Mouse (Mus musculus) G1E (cell line): Measurements from ENCODE around the gene Sel1l3. TPM values are rescaled to one million over a fixed set of nuclear protein-coding genes. Genes with fewer than 3 reads are reported as not detected.

ENCODE experiments used
- ATAC-seq: 2 replicates; pipeline ENCODE4 v1.8.0; 2016; ENCODE audit warnings: mild to moderate bottlenecking; ENCODE audit not compliant: insufficient number of reproducible peaks, poor library complexity, low FRiP score, severe bottlenecking; ENCODE audit errors: extremely low read depth
- DNase-seq: peaks from one replicate; pipeline ENCODE4 v3.0.0; 2012; ENCODE audit warnings: low spot score
- H3K27me3 ChIP-seq: 2 replicates; pipeline ENCODE4 v1.6.1; 2012; ENCODE audit warnings: mild to moderate bottlenecking, low read length, inconsistent platforms; ENCODE audit not compliant: insufficient read depth
- H3K36me3 ChIP-seq: replicated peaks from 2 replicates; pipeline ENCODE3; 2012; ENCODE audit warnings: mild to moderate bottlenecking, inconsistent platforms
- H3K4me1 ChIP-seq: 2 replicates; pipeline ENCODE4 v1.6.1; 2012; ENCODE audit warnings: low read depth, low read length, inconsistent platforms, mixed read lengths; ENCODE audit not compliant: insufficient read depth
- H3K4me3 ChIP-seq: 2 replicates; pipeline ENCODE4 v1.5.1; 2012; ENCODE audit warnings: low read depth, mild to moderate bottlenecking, inconsistent platforms, low read length, moderate library complexity, mixed read lengths
- H3K9me3 ChIP-seq: replicated peaks from 2 replicates; pipeline ENCODE4 v1.6.1; 2012; ENCODE audit warnings: inconsistent platforms
- CTCF ChIP-seq: IDR thresholded peaks from 2 replicates; pipeline ENCODE4 v1.5.1; 2012; ENCODE audit warnings: low read depth, low read length, inconsistent platforms, mixed read lengths
- GATA1 ChIP-seq: IDR thresholded peaks from 2 replicates; pipeline ENCODE4 v1.6.1; 2012; ENCODE audit warnings: borderline replicate concordance, low read length, inconsistent platforms, mixed read lengths
- GATA2 ChIP-seq: IDR thresholded peaks from 2 replicates; pipeline ENCODE4 v1.6.1; 2012; ENCODE audit warnings: low read depth, low read length, inconsistent platforms, borderline replicate concordance
- POLR2AphosphoS5 ChIP-seq: IDR thresholded peaks from 2 replicates; pipeline ENCODE4 v1.6.1; 2012; ENCODE audit warnings: low read depth, low read length, inconsistent platforms; ENCODE audit not compliant: insufficient replicate concordance
- TAL1 ChIP-seq: conservative IDR thresholded peaks from 2 replicates; pipeline ENCODE4 v1.6.1; 2012; ENCODE audit warnings: low read depth, low read length, inconsistent platforms, mixed read lengths
- polyA plus RNA-seq: library from polyadenylated mRNA; stranded (reverse); fragments of >175 nt; gene quantifications from 2 replicates; pipeline ENCODE4 v1.2.3, GENCODE M21; 2012
- total RNA-seq, 2 experiments: library from RNA; stranded (forward) in 1 of 2; stranded (reverse) in 1 of 2; fragments of 200-1000 nt in 1 of 2; fragments of >200 nt in 1 of 2; fragmentation: Nextera tagmentation in 1 of 2; gene quantifications; 2 replicates each; pipeline ENCODE4 v1.2.3; 2014 to 2017

Gene Sel1l3
- total and polyA plus RNA-seq, 3 experiments = 0.44 TPM; not detected in 2

GRCm38 (mm10) chr5:53249431-53250061 lies 35.8 kb upstream of the Sel1l3 start:
- ATAC-seq (no peak), DNase-seq (no peak)
- H3K4me1 ChIP-seq = no peaks in the 10 kb centered on the region
- H3K9me3 ChIP-seq = no peaks in the 10 kb centered on the region
- TF ChIP-seq GATA2 (no peak), POLR2AphosphoS5 (no peak), GATA1 (no peak), CTCF (no peak), TAL1 (no peak)
- H3K4me3 ChIP-seq = no peak overlapping the region
- peaks cover 5% of the 10 kb centered on the region; the same call in 1 of the 2 replicates for H3K27me3 ChIP-seq
- H3K36me3 ChIP-seq = no peaks in the 10 kb centered on the region

- Histone ChIP-seq H3K36me3 (no peaks in the 10 kb centered on the region), H3K9me3 (no peaks in the 10 kb centered on the region), H3K27me3 (peaks cover 6% of the 10 kb centered on the region; the same call in 1 of the 2 replicates), H3K4me3 (no peak overlapping the region), H3K4me1 (no peaks in the 10 kb centered on the region)
- DNase-seq (no peak), ATAC-seq (no peak)
- TF ChIP-seq POLR2AphosphoS5 (no peak), GATA2 (no peak), GATA1 (no peak), CTCF (no peak), TAL1 (no peak)
Observed at GRCm38 (mm10) chr5:53248499-53248898, 34.8 kb upstream of the Sel1l3 start.

- Histone ChIP-seq H3K4me3 (no peak overlapping the region), H3K36me3 (no peaks in the 10 kb centered on the region), H3K4me1 (no peaks in the 10 kb centered on the region), H3K9me3 (no peaks in the 10 kb centered on the region), H3K27me3 (peaks cover 6% of the 10 kb centered on the region; the same call in 1 of the 2 replicates)
- DNase-seq (no peak), ATAC-seq (no peak)
- TF ChIP-seq GATA1 = no peak
Observed at GRCm38 (mm10) chr5:53243933-53244332, 30.2 kb upstream of the Sel1l3 start.

GRCm38 (mm10) chr5:53242865-53243499 lies 29.3 kb upstream of the Sel1l3 start:
- Histone ChIP-seq H3K4me1 (no peaks in the 10 kb centered on the region), H3K9me3 (no peaks in the 10 kb centered on the region), H3K36me3 (no peaks in the 10 kb centered on the region), H3K4me3 (no peak overlapping the region), H3K27me3 (peaks cover 4% of the 10 kb centered on the region; the same call in 1 of the 2 replicates)
- DNase-seq (no peak), ATAC-seq (no peak)
- TF ChIP-seq POLR2AphosphoS5 (no peak), GATA2 (no peak), TAL1 (no peak), CTCF (no peak), GATA1 (no peak)

- TF ChIP-seq CTCF (no peak), GATA2 (no peak), POLR2AphosphoS5 (no peak), TAL1 (no peak), GATA1 (no peak)
- DNase-seq = no peak
- no peaks in the 10 kb centered on the region for H3K4me1 ChIP-seq
- ATAC-seq = no peak
- H3K4me3 ChIP-seq = no peak overlapping the region
- H3K9me3 ChIP-seq = no peaks in the 10 kb centered on the region
- peaks cover 4% of the 10 kb centered on the region; the same call in 1 of the 2 replicates for H3K27me3 ChIP-seq
- no peaks in the 10 kb centered on the region for H3K36me3 ChIP-seq
Observed at GRCm38 (mm10) chr5:53241963-53242362, 28.2 kb upstream of the Sel1l3 start.

- no peak for TF ChIP-seq GATA1
- no peak for TF ChIP-seq POLR2AphosphoS5
- no peak for TF ChIP-seq GATA2
- TF ChIP-seq TAL1 = no peak
- TF ChIP-seq CTCF = no peak
- Histone ChIP-seq H3K4me3 (no peak overlapping the region), H3K4me1 (no peaks in the 10 kb centered on the region), H3K9me3 (no peaks in the 10 kb centered on the region), H3K36me3 (no peaks in the 10 kb centered on the region), H3K27me3 (peaks cover 4% of the 10 kb centered on the region; the same call in 1 of the 2 replicates)
- ATAC-seq = no peak
- DNase-seq = no peak
Observed at GRCm38 (mm10) chr5:53241109-53241508, 27.4 kb upstream of the Sel1l3 start.
